Mouse (Mus musculus) lung, embryonic 15.5 days (tissue): ENCODE measurements around the gene Notch2. TPM values are rescaled to one million over a fixed set of nuclear protein-coding genes. Genes with fewer than 3 reads are reported as not detected.

ENCODE experiments used
- ATAC-seq: fragments of 200-750 bp; cut with Nextera tagmentation; 2 replicates; pipeline ENCODE4 v1.8.0; 2017; ENCODE audit warnings: moderate number of reproducible peaks, borderline replicate concordance; ENCODE audit not compliant: low FRiP score, low TSS enrichment; ENCODE audit errors: extremely low read depth
- H3K27ac ChIP-seq: fragments of 300-500 bp; sonication (generic); 2 replicates; pipeline ENCODE4 v1.5.1; 2015; ENCODE audit warnings: moderate library complexity, mild to moderate bottlenecking, inconsistent platforms
- H3K27me3 ChIP-seq: fragments of 300-500 bp; sonication (generic); 2 replicates; pipeline ENCODE4 v1.6.1; 2015; ENCODE audit warnings: inconsistent platforms
- H3K36me3 ChIP-seq: fragments of 300-500 bp; sonication (generic); 2 replicates; pipeline ENCODE4 v1.6.1; 2015; ENCODE audit warnings: inconsistent platforms
- H3K4me1 ChIP-seq: fragments of 300-500 bp; sonication (generic); 2 replicates; pipeline ENCODE4 v1.6.1; 2015; ENCODE audit warnings: inconsistent platforms
- H3K4me2 ChIP-seq: fragments of 300-500 bp; sonication (generic); 2 replicates; pipeline ENCODE4 v1.6.1; 2015; ENCODE audit warnings: inconsistent platforms, mild to moderate bottlenecking, moderate library complexity
- H3K4me3 ChIP-seq: fragments of 300-500 bp; sonication (generic); 2 replicates; pipeline ENCODE4 v1.5.1; 2015; ENCODE audit warnings: mild to moderate bottlenecking, inconsistent platforms
- H3K9ac ChIP-seq: fragments of 300-500 bp; sonication (generic); 2 replicates; pipeline ENCODE4 v1.6.1; 2015; ENCODE audit warnings: inconsistent platforms
- H3K9me3 ChIP-seq: fragments of 300-500 bp; sonication (generic); 2 replicates; pipeline ENCODE4 v1.6.1; 2016; ENCODE audit warnings: inconsistent platforms
- WGBS: fragments of 180-500 bp; shearing (Covaris S2); methylation state at CpG from one replicate; pipeline ENCODE4 v1.1.7; 2015; 5-methylcytosine and 5-hydroxymethylcytosine counted together
- polyA plus RNA-seq: library from polyadenylated mRNA; unstranded; fragments of >200 nt; fragmentation: Nextera tagmentation; extraction: Ambion mirVana; gene quantifications from 2 replicates; pipeline ENCODE4 v1.2.1, GENCODE M21; 2015

The Notch2 gene
- polyA plus RNA-seq, 1 experiment from 2014 or later, result 35.1 TPM

GRCm38 (mm10) chr3:98036161-98036560 lies 22.8 kb downstream of the Notch2 start:
- Histone ChIP-seq H3K36me3 (no peaks in the 10 kb centered on the region), H3K27me3 (no peaks in the 10 kb centered on the region), H3K9ac (no peak overlapping the region), H3K4me2 (no peak overlapping the region), H3K9me3 (no peaks in the 10 kb centered on the region), H3K4me3 (no peak overlapping the region), H3K27ac (no peak overlapping the region), H3K4me1 (peaks cover 64% of the 10 kb centered on the region)
- 0 out of 2 replicates have a peak, but pooled peaks have one; percentile 68 for ATAC-seq
- 39% methylated on average over 6 of the region's 6 CpGs for WGBS

- H3K4me1 ChIP-seq, result peaks cover 69% of the 10 kb centered on the region
- no peak overlapping the region for H3K4me3 ChIP-seq
- H3K9ac ChIP-seq, result no peak overlapping the region
- H3K4me2 ChIP-seq, result no peak overlapping the region
- ATAC-seq, result no peak
- H3K9me3 ChIP-seq, result no peaks in the 10 kb centered on the region
- H3K27ac ChIP-seq, result no peak overlapping the region
- no peaks in the 10 kb centered on the region for H3K36me3 ChIP-seq
- H3K27me3 ChIP-seq, result no peaks in the 10 kb centered on the region
- WGBS, result 75% methylated on average over 7 of the region's 7 CpGs
Observed at GRCm38 (mm10) chr3:98037151-98037550, 23.8 kb downstream of the Notch2 start.

GRCm38 (mm10) chr3:98038658-98039057 lies 25.3 kb downstream of the Notch2 start:
- Histone ChIP-seq H3K4me3 (no peak overlapping the region), H3K9me3 (no peaks in the 10 kb centered on the region), H3K27ac (0 out of 2 replicates have a peak overlapping the region, but pooled peaks have one; percentile 20), H3K4me1 (peaks cover 77% of the 10 kb centered on the region), H3K27me3 (no peaks in the 10 kb centered on the region), H3K9ac (no peak overlapping the region), H3K4me2 (no peak overlapping the region), H3K36me3 (no peaks in the 10 kb centered on the region)
- WGBS, result 41% methylated on average over 8 of the region's 8 CpGs
- ATAC-seq, result no peak

- WGBS, result 37% methylated on average over 3 of the region's 5 CpGs
- Histone ChIP-seq H3K4me3 (no peak overlapping the region), H3K9me3 (no peaks in the 10 kb centered on the region), H3K4me1 (peaks cover 80% of the 10 kb centered on the region), H3K4me2 (no peak overlapping the region), H3K9ac (no peak overlapping the region), H3K27ac (peak overlapping the region; percentile 62; the same call in 1 of the 2 replicates), H3K36me3 (no peaks in the 10 kb centered on the region), H3K27me3 (no peaks in the 10 kb centered on the region)
- ATAC-seq, result no peak
Observed at GRCm38 (mm10) chr3:98039223-98039622, 25.9 kb downstream of the Notch2 start.

- Histone ChIP-seq H3K9ac (no peak overlapping the region), H3K36me3 (no peaks in the 10 kb centered on the region), H3K27me3 (no peaks in the 10 kb centered on the region), H3K4me2 (no peak overlapping the region), H3K9me3 (no peaks in the 10 kb centered on the region), H3K27ac (peak overlapping the region; percentile 62), H3K4me1 (peaks cover 81% of the 10 kb centered on the region), H3K4me3 (no peak overlapping the region)
- 42% methylated on average over 16 of the region's 16 CpGs for WGBS
- ATAC-seq, result no peak
Observed at GRCm38 (mm10) chr3:98039666-98040456, 26.5 kb downstream of the Notch2 start.

- ATAC-seq, result no peak
- H3K27me3 ChIP-seq, result no peaks in the 10 kb centered on the region
- peaks cover 81% of the 10 kb centered on the region for H3K4me1 ChIP-seq
- H3K9me3 ChIP-seq, result no peaks in the 10 kb centered on the region
- H3K4me3 ChIP-seq, result no peak overlapping the region
- H3K9ac ChIP-seq, result no peak overlapping the region
- no peaks in the 10 kb centered on the region for H3K36me3 ChIP-seq
- 81% methylated on average over 6 of the region's 6 CpGs for WGBS
- no peak overlapping the region for H3K4me2 ChIP-seq
- H3K27ac ChIP-seq, result no peak overlapping the region
Observed at GRCm38 (mm10) chr3:98040836-98041235, 27.5 kb downstream of the Notch2 start.

- H3K9ac ChIP-seq, result no peak overlapping the region
- no peaks in the 10 kb centered on the region for H3K36me3 ChIP-seq
- peaks cover 79% of the 10 kb centered on the region for H3K4me1 ChIP-seq
- H3K4me2 ChIP-seq, result peak overlapping the region; percentile 36
- no peak overlapping the region for H3K4me3 ChIP-seq
- H3K27ac ChIP-seq, result peak overlapping the region; percentile 58
- WGBS, result 43% methylated on average over 6 of the region's 6 CpGs
- H3K9me3 ChIP-seq, result no peaks in the 10 kb centered on the region
- no peak for ATAC-seq
- no peaks in the 10 kb centered on the region for H3K27me3 ChIP-seq
Observed at GRCm38 (mm10) chr3:98042301-98042700, 29.0 kb downstream of the Notch2 start.

- Histone ChIP-seq H3K27ac (peak overlapping the region; percentile 58), H3K4me2 (peak overlapping the region; percentile 36), H3K27me3 (no peaks in the 10 kb centered on the region), H3K9me3 (no peaks in the 10 kb centered on the region), H3K4me1 (peaks cover 73% of the 10 kb centered on the region), H3K36me3 (no peaks in the 10 kb centered on the region), H3K4me3 (no peak overlapping the region), H3K9ac (no peak overlapping the region)
- peak; percentile 50; the same call in 1 of the 2 replicates for ATAC-seq
- 25% methylated on average over 9 of the region's 9 CpGs for WGBS
Observed at GRCm38 (mm10) chr3:98042955-98043456, 29.7 kb downstream of the Notch2 start.

GRCm38 (mm10) chr3:98043669-98044068 lies 30.3 kb downstream of the Notch2 start:
- no peak overlapping the region for H3K4me3 ChIP-seq
- no peak overlapping the region for H3K4me2 ChIP-seq
- H3K4me1 ChIP-seq, result peaks cover 66% of the 10 kb centered on the region
- peak overlapping the region; percentile 58 for H3K27ac ChIP-seq
- ATAC-seq, result no peak
- H3K9me3 ChIP-seq, result no peaks in the 10 kb centered on the region
- H3K27me3 ChIP-seq, result no peaks in the 10 kb centered on the region
- no peak overlapping the region for H3K9ac ChIP-seq
- no peaks in the 10 kb centered on the region for H3K36me3 ChIP-seq
- WGBS, result 62% methylated on average over 4 of the region's 4 CpGs

- peak overlapping the region; percentile 60 for H3K27ac ChIP-seq
- no peaks in the 10 kb centered on the region for H3K9me3 ChIP-seq
- H3K4me1 ChIP-seq, result peaks cover 54% of the 10 kb centered on the region
- H3K9ac ChIP-seq, result no peak overlapping the region
- no peaks in the 10 kb centered on the region; the same call in 1 of the 2 replicates for H3K36me3 ChIP-seq
- no peaks in the 10 kb centered on the region for H3K27me3 ChIP-seq
- 67% methylated on average over 4 of the region's 4 CpGs for WGBS
- H3K4me2 ChIP-seq, result no peak overlapping the region
- H3K4me3 ChIP-seq, result no peak overlapping the region
- no peak for ATAC-seq
Observed at GRCm38 (mm10) chr3:98044768-98045368, 31.5 kb downstream of the Notch2 start.

GRCm38 (mm10) chr3:98045465-98046148 lies 32.3 kb downstream of the Notch2 start:
- no peaks in the 10 kb centered on the region for H3K27me3 ChIP-seq
- H3K9me3 ChIP-seq, result no peaks in the 10 kb centered on the region
- H3K27ac ChIP-seq, result peak overlapping the region; percentile 26; the same call in 1 of the 2 replicates
- H3K4me1 ChIP-seq, result peaks cover 57% of the 10 kb centered on the region
- WGBS, result 62% methylated on average over 8 of the region's 8 CpGs
- ATAC-seq, result no peak
- no peak overlapping the region for H3K4me3 ChIP-seq
- H3K4me2 ChIP-seq, result no peak overlapping the region
- H3K36me3 ChIP-seq, result no peaks in the 10 kb centered on the region; the same call in 1 of the 2 replicates
- H3K9ac ChIP-seq, result no peak overlapping the region
